Mouse (Mus musculus) hindbrain, embryonic 12.5 days (tissue): ENCODE results near the gene Mms19. TPM values are rescaled to one million over a fixed set of nuclear protein-coding genes. Genes with fewer than 3 reads are reported as not detected.
A peak's percentile ranks its signal among the peaks of the same experiment; 100 is the strongest.

ENCODE experiments used
- ATAC-seq: fragments of 200-750 bp; cut with Nextera tagmentation; 2 replicates; pipeline ENCODE4 v1.8.0; 2017; ENCODE audit warnings: moderate TSS enrichment; ENCODE audit not compliant: low FRiP score
- H3K27ac ChIP-seq: fragments of 300-500 bp; sonication (generic); 2 replicates; pipeline ENCODE4 v1.5.1; 2016; ENCODE audit warnings: mild to moderate bottlenecking
- H3K27me3 ChIP-seq: fragments of 300-500 bp; sonication (generic); 2 replicates; pipeline ENCODE4 v1.6.1; 2016; ENCODE audit warnings: mild to moderate bottlenecking
- H3K36me3 ChIP-seq: fragments of 300-500 bp; sonication (generic); 2 replicates; pipeline ENCODE4 v1.6.1; 2016; ENCODE audit warnings: mild to moderate bottlenecking
- H3K4me1 ChIP-seq: fragments of 300-500 bp; sonication (generic); 2 replicates; pipeline ENCODE4 v1.6.1; 2016
- H3K4me2 ChIP-seq: fragments of 300-500 bp; sonication (generic); replicated peaks from 2 replicates; pipeline ENCODE4 v1.6.1; 2016; ENCODE audit warnings: mild to moderate bottlenecking
- H3K4me3 ChIP-seq: fragments of 300-500 bp; sonication (generic); 2 replicates; pipeline ENCODE4 v1.5.1; 2016; ENCODE audit warnings: mild to moderate bottlenecking
- H3K9ac ChIP-seq: fragments of 300-500 bp; sonication (generic); 2 replicates; pipeline ENCODE4 v1.6.1; 2016; ENCODE audit warnings: mild to moderate bottlenecking, moderate library complexity
- H3K9me3 ChIP-seq: fragments of 300-500 bp; sonication (generic); replicated peaks from 2 replicates; pipeline ENCODE4 v1.6.1; 2016; ENCODE audit warnings: mild to moderate bottlenecking
- WGBS: fragments of 180-500 bp; shearing (Covaris S2); methylation state at CpG from one replicate; pipeline ENCODE4 v1.1.7; 2016; 5-methylcytosine and 5-hydroxymethylcytosine counted together
- polyA plus RNA-seq: library from polyadenylated mRNA; unstranded; fragments of >200 nt; fragmentation: Nextera tagmentation; extraction: Ambion mirVana; gene quantifications from 2 replicates; pipeline ENCODE4 v1.2.1, GENCODE M21; 2016

Gene Mms19
- polyA plus RNA-seq, 1 experiment from 2014 or later = 33.1 TPM

DNA sequence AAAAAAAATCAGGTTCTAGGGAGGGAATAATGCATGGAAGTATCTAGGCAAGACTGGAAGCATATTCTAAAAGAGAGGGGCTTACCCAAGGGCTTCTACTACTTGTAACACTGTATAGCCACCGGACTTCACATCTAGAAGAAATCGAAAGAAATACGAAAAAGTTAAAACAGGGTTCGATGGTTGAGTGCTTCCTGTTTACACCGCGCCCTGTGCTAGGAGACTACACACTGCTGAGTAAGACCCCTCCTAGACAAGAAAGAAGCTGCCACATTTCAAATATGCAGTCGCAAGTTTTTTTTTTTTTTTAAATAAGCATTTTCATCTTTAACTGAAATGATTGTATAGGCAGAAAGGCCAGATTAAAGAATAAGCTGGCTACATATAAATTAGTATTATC, 11.3 kb downstream of the Mms19 start:
- no peaks in the 10 kb centered on the region for H3K27me3 ChIP-seq
- H3K27ac ChIP-seq = no peak overlapping the region
- H3K36me3 ChIP-seq = peaks cover 38% of the 10 kb centered on the region
- H3K9ac ChIP-seq = no peak overlapping the region
- no peak overlapping the region for H3K4me3 ChIP-seq
- no peak overlapping the region for H3K4me2 ChIP-seq
- over 99% methylated on average over 7 of the region's 7 CpGs for WGBS
- H3K9me3 ChIP-seq = no peaks in the 10 kb centered on the region
- peaks cover 3% of the 10 kb centered on the region; the same call in 1 of the 2 replicates for H3K4me1 ChIP-seq
- no peak for ATAC-seq

DNA sequence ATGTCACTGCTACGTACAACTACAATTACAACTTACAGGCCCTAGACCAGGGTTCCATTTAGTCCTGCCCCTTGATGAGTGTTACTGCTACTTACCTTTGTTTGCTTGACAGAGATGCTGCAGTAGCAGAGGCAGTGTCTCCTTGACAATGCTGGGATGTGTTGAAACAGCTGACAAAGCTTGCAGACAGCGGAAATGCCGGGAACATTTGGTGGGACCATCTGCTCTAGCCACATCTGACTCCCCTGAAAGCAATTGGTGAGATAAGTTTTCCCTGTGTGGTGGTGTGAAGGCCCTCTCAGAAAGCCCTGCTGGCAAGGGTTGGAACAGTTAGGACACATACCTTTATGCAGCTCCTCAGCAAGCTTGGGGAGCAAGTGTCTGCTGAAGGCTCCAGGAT, 27.4 kb downstream of the Mms19 start:
- Histone ChIP-seq H3K4me1 (no peaks in the 10 kb centered on the region), H3K36me3 (peaks cover 89% of the 10 kb centered on the region), H3K4me2 (no peak overlapping the region), H3K27ac (no peak overlapping the region), H3K9ac (no peak overlapping the region), H3K27me3 (no peaks in the 10 kb centered on the region), H3K4me3 (no peak overlapping the region), H3K9me3 (no peaks in the 10 kb centered on the region)
- no peak for ATAC-seq
- WGBS = 85% methylated on average over 3 of the region's 3 CpGs

DNA sequence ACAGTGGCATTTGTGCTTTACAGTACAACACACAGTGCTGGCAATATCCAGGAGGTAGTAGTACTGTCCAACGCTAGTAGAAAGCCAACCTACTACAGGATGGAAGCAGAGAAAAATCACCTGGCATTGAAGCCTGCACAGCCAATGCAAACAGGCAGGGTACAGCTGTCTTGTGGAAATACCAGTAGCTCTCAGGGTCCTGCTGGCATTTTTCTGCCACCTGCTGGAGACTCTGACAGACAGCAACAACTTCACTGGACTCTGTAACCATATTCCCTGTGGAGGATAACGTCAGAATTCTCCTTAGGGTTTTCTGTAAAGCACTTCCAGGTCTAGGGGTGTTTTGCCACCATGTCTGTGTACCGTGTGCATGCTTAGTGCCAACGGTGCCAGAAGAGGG, 28.7 kb downstream of the Mms19 start:
- 89% methylated on average over 4 of the region's 4 CpGs for WGBS
- Histone ChIP-seq H3K27ac (no peak overlapping the region), H3K9ac (no peak overlapping the region), H3K4me2 (no peak overlapping the region), H3K4me1 (no peaks in the 10 kb centered on the region), H3K4me3 (no peak overlapping the region), H3K27me3 (no peaks in the 10 kb centered on the region), H3K9me3 (no peaks in the 10 kb centered on the region), H3K36me3 (peaks cover 95% of the 10 kb centered on the region)
- no peak for ATAC-seq

DNA sequence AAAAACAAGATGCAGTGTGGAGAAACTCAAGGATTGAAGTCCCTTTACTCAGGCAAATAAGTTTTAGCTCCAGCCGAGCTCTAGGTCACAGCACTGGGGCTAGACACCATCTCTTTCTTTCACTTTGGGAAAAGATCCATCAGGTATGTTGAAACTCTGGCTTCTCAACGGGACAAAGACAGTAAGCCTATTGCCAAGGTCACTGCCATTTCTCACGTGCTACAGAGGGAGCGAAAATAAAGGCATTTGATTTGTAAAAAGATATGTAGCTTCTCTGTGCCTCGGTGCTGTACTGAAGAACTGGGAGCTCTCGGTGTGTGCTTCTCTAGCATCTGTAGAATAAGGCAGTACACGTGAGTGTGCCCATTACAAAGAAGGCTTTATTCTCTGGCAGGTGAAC, 37.1 kb downstream of the Mms19 start:
- no peak overlapping the region for H3K9ac ChIP-seq
- 90% methylated on average over 7 of the region's 7 CpGs for WGBS
- no peak overlapping the region for H3K27ac ChIP-seq
- no peaks in the 10 kb centered on the region for H3K9me3 ChIP-seq
- no peaks in the 10 kb centered on the region for H3K4me1 ChIP-seq
- H3K36me3 ChIP-seq = peaks cover 95% of the 10 kb centered on the region
- no peak for ATAC-seq
- H3K27me3 ChIP-seq = no peaks in the 10 kb centered on the region
- no peak overlapping the region for H3K4me3 ChIP-seq
- H3K4me2 ChIP-seq = no peak overlapping the region

DNA sequence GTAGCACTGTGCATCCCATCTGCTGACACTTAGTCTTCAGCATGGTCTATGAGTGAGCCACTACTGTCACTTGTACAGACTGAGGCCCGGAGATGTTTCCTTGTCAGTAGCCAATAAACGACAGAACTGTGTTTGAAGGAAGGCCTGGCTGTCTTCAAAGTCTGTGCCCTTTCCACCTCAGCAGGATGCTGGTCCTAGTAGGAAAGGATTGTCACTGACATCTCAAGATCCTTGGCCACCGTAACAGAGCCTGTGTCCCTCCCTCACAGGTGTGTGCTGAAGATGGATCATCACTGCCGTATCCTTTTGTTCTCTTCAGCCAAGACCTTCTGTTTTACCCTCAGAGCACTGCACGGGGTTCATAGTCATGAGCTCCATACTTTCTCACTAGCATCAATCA, 42.4 kb downstream of the Mms19 start:
- Histone ChIP-seq H3K27ac (no peak overlapping the region), H3K4me2 (no peak overlapping the region), H3K36me3 (peaks cover 64% of the 10 kb centered on the region), H3K4me1 (peaks cover 9% of the 10 kb centered on the region), H3K27me3 (no peaks in the 10 kb centered on the region), H3K4me3 (no peak overlapping the region), H3K9ac (no peak overlapping the region), H3K9me3 (no peaks in the 10 kb centered on the region)
- ATAC-seq = no peak
- WGBS = 91% methylated on average over 5 of the region's 5 CpGs

DNA sequence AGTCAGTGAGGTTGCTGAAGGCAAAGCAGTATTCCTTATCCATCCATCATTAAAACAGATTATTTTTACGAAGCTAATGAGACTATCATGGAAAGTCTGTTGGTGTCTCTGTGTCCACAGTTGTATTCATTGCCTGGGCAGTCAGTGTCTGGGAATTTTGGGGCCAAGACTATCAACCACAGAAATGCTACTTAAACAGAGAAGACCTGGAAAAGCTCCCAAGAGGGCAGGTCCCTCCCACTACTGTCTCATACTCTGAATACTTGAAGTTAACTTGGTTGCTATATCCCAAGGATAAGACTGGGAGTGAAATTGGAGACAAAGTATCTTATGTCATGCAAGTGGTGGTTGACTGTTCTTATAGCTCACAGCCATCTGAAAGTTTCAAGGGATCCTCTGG, 45.0 kb downstream of the Mms19 start:
- no peak for ATAC-seq
- H3K27me3 ChIP-seq = no peaks in the 10 kb centered on the region
- 90% methylated on average over 1 of the region's 1 CpGs for WGBS
- H3K9me3 ChIP-seq = no peaks in the 10 kb centered on the region
- no peak overlapping the region for H3K4me3 ChIP-seq
- no peak overlapping the region for H3K9ac ChIP-seq
- H3K4me2 ChIP-seq = no peak overlapping the region
- peaks cover 19% of the 10 kb centered on the region for H3K4me1 ChIP-seq
- peaks cover 42% of the 10 kb centered on the region for H3K36me3 ChIP-seq
- no peak overlapping the region for H3K27ac ChIP-seq

DNA sequence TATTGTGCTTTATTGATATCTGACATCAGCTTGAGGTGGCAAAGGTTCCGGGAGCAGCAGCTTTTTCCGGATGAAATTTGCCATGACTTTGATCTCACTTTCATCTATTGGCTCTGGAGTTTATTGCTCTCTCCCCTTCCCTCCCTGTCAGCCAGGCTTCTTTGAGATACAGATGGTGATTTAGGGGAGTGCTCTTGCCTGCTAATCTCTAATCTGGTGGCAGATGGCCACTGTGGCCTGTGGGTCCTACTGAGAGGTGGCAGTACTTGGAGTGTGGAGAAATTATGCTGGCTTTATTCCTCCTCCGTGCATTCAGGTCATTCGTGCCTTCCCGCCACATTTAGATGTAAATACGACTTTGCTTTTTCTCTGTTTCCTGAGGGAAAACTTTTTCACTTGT, 46.8 kb downstream of the Mms19 start:
- Histone ChIP-seq H3K4me3 (peak overlapping the region; percentile 89), H3K36me3 (peaks cover 39% of the 10 kb centered on the region), H3K9me3 (no peaks in the 10 kb centered on the region), H3K4me1 (peaks cover 19% of the 10 kb centered on the region), H3K27ac (no peak overlapping the region), H3K27me3 (no peaks in the 10 kb centered on the region), H3K4me2 (peak overlapping the region; percentile 66), H3K9ac (peak overlapping the region; percentile 82)
- no peak for ATAC-seq
- WGBS = 39% methylated on average over 6 of the region's 6 CpGs

DNA sequence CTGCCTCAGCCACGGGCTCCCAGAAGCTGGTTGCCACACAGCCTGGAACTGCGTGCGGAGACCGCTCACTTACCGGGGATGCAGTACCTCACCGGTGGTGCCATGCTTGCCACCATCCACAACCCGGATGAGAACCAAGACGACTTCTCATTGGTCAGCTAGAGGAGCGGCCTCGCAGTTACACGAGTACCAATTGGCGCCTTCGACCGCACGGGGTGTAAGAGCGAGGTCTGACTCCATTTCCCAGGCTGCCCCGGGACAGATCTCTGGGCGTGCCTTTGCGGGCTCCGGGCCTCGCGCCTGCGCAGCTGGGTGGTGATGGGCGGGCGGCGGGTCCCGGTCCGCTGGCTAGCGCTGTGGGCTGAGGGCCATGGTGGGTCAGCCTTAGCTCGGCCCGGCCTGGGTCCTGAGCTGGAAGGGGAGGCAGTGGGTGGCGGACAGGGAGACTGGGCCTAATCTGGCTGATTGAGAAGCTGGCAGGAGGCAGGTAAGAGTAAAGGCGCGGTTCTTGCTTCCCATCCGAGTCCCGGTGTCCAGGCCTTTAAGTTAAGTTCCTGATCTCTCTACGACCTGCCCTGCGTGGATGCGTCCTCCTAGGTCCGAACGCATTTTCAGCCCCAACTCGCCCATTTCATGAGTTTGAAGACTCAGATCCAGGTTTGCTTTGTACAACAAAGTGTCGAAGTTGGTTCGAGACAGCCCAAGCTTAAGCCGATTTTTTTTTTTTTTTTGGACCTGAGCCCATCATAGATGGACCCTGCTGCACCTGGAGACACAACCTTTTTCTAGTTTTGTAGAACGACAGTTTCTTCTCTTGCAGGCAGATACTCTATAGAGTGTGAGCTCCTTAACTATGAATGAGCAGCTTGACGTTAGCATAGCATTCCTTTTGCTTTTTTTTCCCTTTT, 47.5 kb downstream of the Mms19 start, which contains the start of the genes Exosc1 and Zdhhc16:
TSS of gene Exosc1 (minus strand) at position 245 of the 908 bp plus-strand sequence.
TSS of gene Zdhhc16 (plus strand) at position 302 of the 908 bp plus-strand sequence.
- H3K27me3 ChIP-seq = no peaks in the 10 kb centered on the region
- H3K9me3 ChIP-seq = no peaks in the 10 kb centered on the region
- H3K27ac ChIP-seq = peak within 1 kb of the TSS; percentile 64
- peak within 1 kb of the TSS; percentile 92 for H3K4me2 ChIP-seq
- H3K4me1 ChIP-seq = peaks cover 19% of the 10 kb centered on the region
- H3K9ac ChIP-seq = peak within 1 kb of the TSS; percentile 82
- peak; percentile 100 for ATAC-seq
- whole genome bisulfite sequencing = under 1% methylated on average over 47 of the region's 47 CpGs
- peak within 1 kb of the TSS; percentile 89 for H3K4me3 ChIP-seq
- peaks cover 37% of the 10 kb centered on the region for H3K36me3 ChIP-seq

DNA sequence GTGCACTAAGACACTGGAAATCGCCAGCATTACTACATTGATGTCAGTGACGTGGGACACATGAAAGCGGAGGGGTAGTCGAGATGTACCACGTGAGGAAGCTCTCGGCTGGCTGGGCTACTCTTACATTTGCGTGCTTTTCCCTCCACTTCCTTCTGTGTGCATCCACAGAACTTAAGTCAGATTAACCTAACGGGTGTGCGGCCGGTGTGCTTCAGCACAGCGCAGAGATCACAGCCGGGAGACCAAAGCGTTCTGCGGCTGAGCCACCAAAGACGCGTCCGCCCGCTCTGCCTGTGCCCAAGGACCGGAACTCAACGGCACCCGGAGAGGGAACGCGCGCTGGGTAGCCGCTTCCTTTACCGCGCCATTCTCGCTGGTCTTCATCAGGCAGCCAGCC, 48.3 kb downstream of the Mms19 start:
- Histone ChIP-seq H3K4me3 (peak overlapping the region; percentile 89), H3K27me3 (no peaks in the 10 kb centered on the region), H3K9ac (peak overlapping the region; percentile 82), H3K4me2 (peak overlapping the region; percentile 92), H3K9me3 (no peaks in the 10 kb centered on the region), H3K4me1 (peaks cover 19% of the 10 kb centered on the region), H3K36me3 (peaks cover 37% of the 10 kb centered on the region), H3K27ac (peak overlapping the region; percentile 64)
- WGBS = under 1% methylated on average over 28 of the region's 28 CpGs
- peak; percentile 18 for ATAC-seq

DNA sequence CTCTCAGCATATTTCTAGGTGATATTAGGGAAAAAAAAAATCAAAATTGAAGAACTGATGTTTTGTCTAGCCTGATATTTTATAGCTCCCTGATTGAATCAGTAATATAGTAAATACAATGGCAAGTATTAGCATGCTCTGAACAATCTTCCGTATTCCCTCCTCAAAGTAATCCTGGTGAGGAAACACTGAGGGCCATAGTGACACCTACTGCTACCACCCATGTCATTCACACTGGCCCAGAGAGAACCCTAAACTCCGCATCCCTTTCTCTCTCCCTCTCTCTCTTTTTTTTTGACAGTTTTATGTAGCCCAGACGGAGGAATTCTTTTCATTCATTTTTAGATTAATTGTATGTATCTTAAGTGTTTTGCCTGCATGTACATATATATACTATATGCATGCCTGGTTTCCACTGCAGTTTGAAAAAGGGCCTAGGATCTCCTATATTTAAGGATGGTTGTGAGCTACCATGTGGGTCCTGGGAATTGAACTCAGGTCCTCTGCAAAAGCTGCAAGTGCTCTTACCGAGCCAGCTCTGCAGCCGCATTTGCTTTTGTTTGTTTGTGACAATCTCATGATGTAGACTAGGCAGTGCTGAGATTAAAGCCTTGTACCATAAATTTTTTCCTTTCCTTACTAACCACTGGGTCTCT, 60.4 kb downstream of the Mms19 start:
- H3K4me3 ChIP-seq = no peak overlapping the region
- no peak overlapping the region for H3K9ac ChIP-seq
- H3K4me1 ChIP-seq = no peaks in the 10 kb centered on the region
- H3K27me3 ChIP-seq = no peaks in the 10 kb centered on the region
- ATAC-seq = no peak
- WGBS = 80% methylated on average over 5 of the region's 5 CpGs
- peaks cover 72% of the 10 kb centered on the region for H3K36me3 ChIP-seq
- H3K9me3 ChIP-seq = no peaks in the 10 kb centered on the region
- no peak overlapping the region for H3K27ac ChIP-seq
- no peak overlapping the region for H3K4me2 ChIP-seq

DNA sequence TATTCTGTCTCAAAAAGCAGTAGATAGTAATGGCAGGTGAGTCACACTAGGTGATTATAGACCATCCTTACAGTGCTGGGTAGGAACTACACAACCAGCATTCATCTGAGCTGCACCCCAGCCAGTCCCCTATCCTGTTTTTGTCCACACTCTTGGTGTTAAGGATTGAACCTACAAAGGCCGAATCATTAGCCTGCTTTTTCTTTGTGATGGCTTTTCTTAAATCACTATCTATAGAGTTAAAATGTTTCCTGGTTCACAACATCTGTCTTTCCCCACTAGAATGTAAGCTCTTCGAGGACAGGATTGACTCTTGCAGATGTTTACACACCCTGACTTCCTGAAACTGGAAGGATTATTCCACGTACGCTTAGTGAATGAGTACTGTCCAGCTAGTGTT, 61.5 kb downstream of the Mms19 start:
- Histone ChIP-seq H3K27ac (no peak overlapping the region), H3K27me3 (no peaks in the 10 kb centered on the region), H3K9me3 (no peaks in the 10 kb centered on the region), H3K36me3 (peaks cover 67% of the 10 kb centered on the region), H3K4me2 (no peak overlapping the region), H3K4me3 (no peak overlapping the region), H3K9ac (no peak overlapping the region), H3K4me1 (no peaks in the 10 kb centered on the region)
- ATAC-seq = no peak
- 83% methylated on average over 4 of the region's 4 CpGs for WGBS

DNA sequence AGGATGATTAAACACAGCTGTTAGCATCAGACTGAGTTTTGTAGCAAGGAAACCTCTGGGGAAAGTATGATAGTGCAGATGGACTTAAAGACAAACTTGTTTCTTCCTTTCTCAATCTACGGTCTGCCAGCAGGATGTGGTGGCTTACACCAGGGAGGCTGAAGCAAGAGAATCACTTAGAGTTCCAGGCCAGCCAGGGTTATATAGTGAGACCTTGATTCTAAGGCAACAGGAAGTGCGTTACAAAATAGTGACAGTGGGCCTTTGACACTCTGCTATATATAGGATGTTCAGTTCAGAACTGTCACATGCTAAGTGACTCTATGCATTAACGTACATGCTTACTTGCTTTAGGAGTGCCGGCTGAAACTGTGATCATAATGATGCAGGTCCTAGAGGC, 64.1 kb downstream of the Mms19 start:
- H3K4me3 ChIP-seq = no peak overlapping the region
- H3K4me1 ChIP-seq = peaks cover 20% of the 10 kb centered on the region
- peaks cover 45% of the 10 kb centered on the region for H3K36me3 ChIP-seq
- H3K4me2 ChIP-seq = no peak overlapping the region
- no peak overlapping the region for H3K9ac ChIP-seq
- H3K27me3 ChIP-seq = no peaks in the 10 kb centered on the region
- ATAC-seq = no peak
- WGBS = 90% methylated on average over 4 of the region's 4 CpGs
- no peak overlapping the region for H3K27ac ChIP-seq
- H3K9me3 ChIP-seq = no peaks in the 10 kb centered on the region
